Mouse (Mus musculus) layer of hippocampus, adult 9-10 months (tissue): Measurements from ENCODE around the gene Kti12.

ENCODE experiments used
- DNase-seq: peaks from one replicate; pipeline ENCODE4 v3.0.0; 2022; ENCODE audit warnings: low spot score

Kti12 gene

DNA sequence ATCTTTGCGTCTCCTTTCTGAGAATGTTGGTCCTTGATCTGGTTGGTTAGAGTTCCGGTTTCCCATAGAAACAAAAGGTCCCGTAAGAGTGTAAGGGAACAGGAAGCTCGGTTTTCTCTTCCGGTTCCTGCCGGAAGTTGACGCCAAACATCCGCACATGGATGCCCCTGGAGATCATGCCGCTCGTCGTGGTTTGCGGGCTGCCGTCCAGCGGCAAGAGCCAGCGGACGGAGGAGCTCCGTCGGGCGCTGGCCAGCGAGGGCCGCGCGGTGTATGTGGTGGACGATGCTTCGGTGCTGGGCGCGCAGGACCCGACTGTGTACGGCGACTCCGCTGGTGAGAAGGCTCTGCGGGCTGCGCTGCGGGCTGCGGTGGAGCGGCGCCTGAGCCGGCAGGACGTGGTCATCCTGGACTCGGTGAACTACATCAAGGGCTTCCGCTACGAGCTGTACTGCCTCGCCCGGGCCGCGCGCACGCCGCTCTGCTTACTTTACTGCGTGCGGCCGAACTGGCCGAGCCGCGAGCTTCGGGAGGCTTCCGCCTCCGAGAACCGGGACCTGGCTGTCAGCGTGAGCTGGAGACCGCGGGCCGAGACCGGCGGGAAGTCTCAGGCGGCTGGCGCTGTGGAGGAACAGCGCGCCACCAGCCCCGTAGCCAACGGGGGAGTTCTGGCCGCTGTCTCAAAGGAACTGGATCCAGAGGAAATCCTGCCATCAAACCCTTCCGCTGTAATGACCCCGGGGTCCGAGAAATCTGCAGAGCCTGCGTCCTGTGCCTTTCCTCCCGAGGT, at the start of gene Kti12:
Kti12 (plus strand) TSS at position 71 of the 790 bp plus-strand sequence.
- DNase-seq: peak; percentile 49

- DNase-seq: peak; percentile 73
These were observed 49.3 kb upstream of the Kti12 start for GRCm38 (mm10) chr4:108798083-108798830.

DNA sequence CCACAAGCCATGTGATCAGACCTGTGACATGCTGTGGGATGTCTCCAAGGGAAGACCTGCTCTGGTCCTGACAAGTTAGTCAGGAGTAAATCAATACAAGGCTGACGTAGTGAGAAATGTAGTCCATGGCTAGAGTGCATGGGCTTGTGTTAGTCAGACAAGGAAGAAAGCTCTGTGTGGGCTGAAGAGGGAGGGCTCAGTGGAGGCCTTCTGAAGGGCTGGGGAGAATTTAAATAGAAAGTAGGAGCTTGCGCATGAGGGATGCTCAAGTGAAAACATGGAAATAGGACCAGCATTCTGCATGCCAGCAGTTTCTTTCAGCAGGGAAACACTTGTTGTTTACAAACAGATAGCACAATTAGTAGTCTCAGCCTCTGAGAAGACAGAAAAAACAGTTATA, 44.0 kb upstream of the Kti12 start:
- no peak for DNase-seq

DNA sequence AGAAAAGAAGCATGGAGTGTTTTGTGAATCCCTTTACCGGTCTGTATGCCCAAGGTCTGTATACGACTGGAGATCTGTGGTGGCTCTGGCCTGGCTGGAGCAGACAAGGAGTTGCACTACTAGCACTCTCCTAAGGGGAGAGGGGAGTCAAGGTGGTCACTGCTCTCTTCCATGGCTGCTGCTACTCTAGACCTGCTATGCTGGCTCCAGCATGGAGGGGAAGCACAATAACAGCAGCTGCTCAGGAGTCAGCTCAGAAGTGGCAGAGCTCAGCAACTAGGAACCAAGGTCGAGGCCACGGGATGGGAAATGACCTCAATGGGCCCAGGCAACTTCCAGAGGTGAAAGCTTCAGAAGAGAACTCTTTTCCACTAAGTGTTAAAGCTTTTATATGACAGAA, 36.4 kb upstream of the Kti12 start:
- no peak for DNase-seq

- DNase-seq: no peak
These were observed 36.0 kb upstream of the Kti12 start for GRCm38 (mm10) chr4:108811550-108811949.

GRCm38 (mm10) chr4:108825677-108826076, 21.9 kb upstream of the Kti12 start:
- DNase-seq: no peak

GRCm38 (mm10) chr4:108826096-108826495, 21.5 kb upstream of the Kti12 start:
- no peak for DNase-seq

DNA sequence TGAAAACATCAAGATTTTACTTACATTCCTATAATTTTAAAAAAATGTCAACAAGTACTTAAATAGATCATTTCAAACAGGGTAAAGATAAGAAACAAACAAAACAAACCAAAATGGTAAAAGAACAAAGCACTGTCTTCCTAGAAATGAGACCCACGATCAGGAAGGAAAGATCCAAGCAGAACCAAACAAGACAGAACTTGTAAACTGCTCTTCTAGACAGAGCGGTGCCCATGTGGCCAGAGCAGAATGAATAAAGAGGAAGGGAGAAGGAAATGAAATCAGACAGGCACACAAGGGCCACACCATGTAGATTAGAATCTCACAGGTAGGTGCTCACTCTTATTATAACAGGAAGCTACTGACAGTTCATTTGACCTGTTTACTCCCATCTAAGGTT, 20.9 kb upstream of the Kti12 start:
- no peak for DNase-seq

DNA sequence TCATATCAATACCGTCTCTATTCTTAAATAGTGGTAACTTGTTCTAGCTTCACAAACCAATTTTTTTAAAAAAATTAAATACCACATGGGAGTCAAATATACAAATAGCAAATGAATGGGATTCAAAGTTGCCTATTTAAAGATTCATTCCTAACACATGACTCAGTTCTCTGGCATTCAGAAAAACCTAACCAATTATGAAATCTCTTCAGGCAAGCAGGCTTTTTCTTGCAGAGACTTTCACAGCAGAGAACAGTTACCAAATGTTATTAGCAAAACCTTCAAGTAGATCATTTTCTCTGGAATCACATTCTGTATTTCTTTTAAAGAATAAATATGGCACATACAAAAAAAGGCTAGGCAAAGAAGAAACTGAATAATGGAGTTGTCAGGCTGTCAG, 16.9 kb upstream of the Kti12 start:
- DNase-seq: no peak

DNA sequence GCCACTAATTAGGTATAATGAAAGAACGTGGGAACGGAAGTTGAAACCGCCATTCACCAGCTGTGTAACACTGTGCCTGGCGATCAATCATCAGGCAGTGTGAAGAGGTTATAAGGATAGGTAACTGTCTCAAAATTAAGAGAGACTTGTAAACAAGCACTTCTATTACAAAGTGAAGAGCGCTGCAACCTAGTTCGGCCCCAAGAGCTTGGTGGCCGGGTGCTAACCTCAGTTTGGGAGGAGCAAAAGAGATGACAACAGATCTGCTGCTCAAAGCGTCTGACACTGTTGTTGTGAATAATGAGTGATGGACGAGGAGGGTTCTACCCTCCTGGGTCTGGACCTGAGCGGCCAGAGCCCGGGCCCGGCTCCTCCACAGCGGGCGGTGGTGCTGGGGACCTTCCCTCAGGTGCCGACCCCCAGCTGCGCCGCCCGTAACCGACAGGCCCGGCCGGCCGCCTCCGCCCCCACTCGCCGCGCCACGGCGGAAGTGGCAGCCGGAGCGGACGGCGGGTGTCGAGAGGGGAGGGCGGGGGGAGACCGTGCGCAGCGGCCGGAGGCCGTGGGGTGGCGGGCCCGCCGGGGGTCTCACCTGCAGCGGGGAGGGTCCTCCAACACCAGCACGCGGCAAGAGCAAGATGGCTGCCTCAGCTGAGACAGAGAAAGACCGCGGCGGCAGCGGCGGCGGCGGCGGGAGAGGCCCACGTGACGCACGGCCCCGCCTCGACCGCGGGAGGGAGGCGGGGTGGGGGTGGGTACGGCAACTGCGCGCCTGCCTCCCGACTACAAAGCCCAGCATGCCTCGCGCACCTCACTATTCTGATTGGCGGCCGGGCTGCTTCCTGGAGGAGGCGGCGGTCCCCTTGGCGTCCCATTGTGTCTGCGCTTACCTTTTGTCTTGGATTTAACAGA, 14.4 kb upstream of the Kti12 start, which contains the start of gene Btf3l4:
Btf3l4 (minus strand) TSS at position 699 of the 912 bp plus-strand sequence.
- DNase-seq: peak; percentile 69

DNA sequence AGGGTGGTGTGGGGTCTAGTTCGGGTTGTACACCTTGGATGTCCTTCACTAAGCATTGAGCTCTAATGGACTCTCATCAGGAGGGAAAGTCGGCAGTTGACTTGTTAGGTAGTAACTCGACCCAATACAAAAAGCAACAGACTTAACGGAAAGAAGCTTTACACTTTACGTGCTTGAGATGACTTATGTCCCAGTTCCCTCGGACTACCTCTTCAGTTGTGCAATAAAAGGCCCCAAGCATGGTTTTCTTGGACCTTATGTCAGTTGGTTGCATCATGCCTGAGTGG, 13.8 kb upstream of the Kti12 start:
- no peak for DNase-seq

GRCm38 (mm10) chr4:108834115-108834970, 13.2 kb upstream of the Kti12 start, which contains the start of gene Txndc12:
Gene Txndc12, plus strand, starts transcription at chr4:108834601.
- DNase-seq: peak; percentile 81

DNA sequence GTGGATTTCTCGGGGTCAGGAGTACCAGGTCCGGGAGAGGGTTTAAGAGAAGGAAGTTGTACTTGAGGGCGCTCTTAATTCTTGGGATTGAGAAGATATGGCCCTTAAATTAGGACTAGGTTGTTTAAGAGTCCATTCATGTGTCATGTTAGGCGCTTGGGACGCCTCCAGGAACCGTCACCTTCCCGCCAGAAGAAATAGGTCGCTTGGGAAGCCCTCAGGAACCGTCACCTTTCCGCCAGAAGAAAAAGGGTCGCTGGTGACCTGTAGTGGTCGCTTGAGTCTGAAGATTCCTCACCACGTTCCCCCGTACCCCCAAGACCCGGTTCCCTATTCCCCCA, 12.6 kb upstream of the Kti12 start:
- no peak for DNase-seq

DNA sequence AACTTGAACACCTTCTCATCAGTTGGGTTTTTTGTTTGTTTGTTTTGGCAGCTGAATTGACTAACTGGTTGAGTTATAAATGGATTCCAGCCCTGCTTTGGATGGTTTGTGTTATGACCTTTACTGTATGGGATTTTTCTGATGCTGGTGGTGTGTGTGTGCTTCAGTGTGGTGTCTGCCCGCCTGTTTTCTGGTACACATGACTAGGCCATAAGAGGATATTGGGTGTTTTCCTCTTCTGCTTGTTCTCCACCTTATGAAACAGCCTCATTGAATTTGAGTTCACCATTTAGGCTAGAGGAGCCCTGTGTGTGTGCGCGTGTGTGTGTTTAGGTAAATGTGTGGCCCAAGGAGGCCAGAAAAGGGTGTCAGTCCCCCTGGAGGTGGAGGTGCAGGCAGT, 12.1 kb upstream of the Kti12 start:
- no peak for DNase-seq

- DNase-seq: no peak
These were observed 9.6 kb upstream of the Kti12 start for GRCm38 (mm10) chr4:108838031-108838430.

DNA sequence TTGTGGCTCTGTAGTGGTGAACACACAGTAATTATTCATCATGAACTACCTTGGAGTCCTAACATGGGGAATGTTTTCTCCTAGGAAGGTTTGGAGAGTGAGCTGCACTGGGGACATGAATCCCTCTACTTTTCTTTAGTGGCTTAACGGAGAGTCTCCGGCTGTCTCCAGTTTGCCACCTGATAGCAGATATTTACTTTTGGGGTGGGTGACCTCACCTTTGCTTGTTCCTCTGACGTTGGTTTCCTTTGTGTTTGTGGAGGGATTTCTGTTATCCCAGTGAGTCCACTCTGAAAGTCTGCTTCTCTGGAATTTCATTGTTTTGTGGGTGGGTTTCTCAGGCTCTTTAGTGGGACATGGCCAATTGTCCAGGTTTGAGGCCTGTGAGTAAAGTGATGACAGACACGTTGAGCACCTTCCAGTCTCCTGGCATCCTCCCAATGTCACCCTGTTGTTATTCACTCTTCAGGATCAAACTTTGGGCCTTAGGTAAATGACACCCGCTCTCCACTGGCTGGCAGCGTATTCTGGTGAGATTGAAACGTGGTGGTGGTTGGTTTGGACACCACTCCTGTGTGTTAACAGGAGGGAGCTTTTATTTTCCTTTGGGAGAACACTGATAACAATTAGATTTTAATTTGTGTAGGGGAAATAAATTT, 5.5 kb upstream of the Kti12 start:
- DNase-seq: no peak

DNA sequence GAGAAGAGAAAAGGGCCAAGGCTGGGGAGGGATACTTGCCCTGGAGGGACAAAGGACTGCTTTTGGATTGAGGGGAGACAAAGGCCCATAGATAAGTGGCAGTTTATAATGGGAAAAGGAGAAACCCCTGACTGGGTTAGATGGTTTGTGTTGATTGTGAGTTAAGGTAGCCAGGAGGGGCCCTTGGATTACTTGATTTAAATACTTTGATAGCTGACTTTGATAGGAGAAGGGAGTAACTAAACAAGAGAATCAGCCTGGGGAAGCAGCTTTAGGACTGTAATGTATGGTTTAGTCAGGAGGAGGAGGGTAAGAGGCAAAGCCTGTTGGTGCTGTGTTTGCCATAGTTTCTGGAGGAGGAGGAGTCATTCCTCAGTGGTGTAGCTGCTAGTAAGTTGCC, 4.2 kb upstream of the Kti12 start:
- DNase-seq: no peak

- no peak for DNase-seq
These were observed 1.6 kb upstream of the Kti12 start for GRCm38 (mm10) chr4:108845824-108846569.

- DNase-seq: no peak
These were observed 892 bp downstream of the Kti12 start, which contains the start of gene A730015C16Rik for GRCm38 (mm10) chr4:108848505-108848848. Gene A730015C16Rik, minus strand, starts transcription at chr4:108848619.

GRCm38 (mm10) chr4:108866806-108867205, 19.2 kb downstream of the Kti12 start:
- DNase-seq: no peak
